Mouse (Mus musculus) heart, postnatal 4 days (tissue): Measurements from ENCODE around the gene Ddx31. TPM values are rescaled to one million over a fixed set of nuclear protein-coding genes. Genes with fewer than 3 reads are reported as not detected.

Experiments
- DNase-seq: peaks from one replicate; pipeline ENCODE4 v3.0.0; 2021
- total RNA-seq, 2 experiments: library from RNA; stranded (reverse); gene quantifications; 2 replicates each; pipeline ENCODE4 v1.2.3; 2021

Gene Ddx31
- 1 to 10 TPM; 5.5 to 6.1 TPM for total RNA-seq

GRCm38 (mm10) chr2:28840222-28840951 is at the start of gene Ddx31, which contains the start of gene Gtf3c4:
Gene Ddx31, plus strand, starts transcription at chr2:28840406.
Gene Gtf3c4, minus strand, starts transcription at chr2:28840360.
- DNase-seq, result peak; percentile 96

- peak; percentile 40 for DNase-seq
Observed at GRCm38 (mm10) chr2:28792931-28793610, 47.1 kb upstream of the Ddx31 start.

GRCm38 (mm10) chr2:28794623-28795022 is 45.6 kb upstream of the Ddx31 start:
- no peak for DNase-seq

GRCm38 (mm10) chr2:28796298-28796697 is 43.9 kb upstream of the Ddx31 start:
- no peak for DNase-seq

- DNase-seq, result no peak
Observed at GRCm38 (mm10) chr2:28797490-28798106, 42.6 kb upstream of the Ddx31 start.

- no peak for DNase-seq
Observed at GRCm38 (mm10) chr2:28798390-28798789, 41.8 kb upstream of the Ddx31 start.

- DNase-seq, result no peak
Observed at GRCm38 (mm10) chr2:28799575-28799974, 40.6 kb upstream of the Ddx31 start.

GRCm38 (mm10) chr2:28803406-28803805 is 36.8 kb upstream of the Ddx31 start:
- no peak for DNase-seq

- no peak for DNase-seq
Observed at GRCm38 (mm10) chr2:28808841-28809240, 31.4 kb upstream of the Ddx31 start.

- DNase-seq, result no peak
Observed at GRCm38 (mm10) chr2:28810260-28811013, 29.8 kb upstream of the Ddx31 start.

GRCm38 (mm10) chr2:28818866-28819265 is 21.3 kb upstream of the Ddx31 start:
- DNase-seq, result peak; percentile 15

GRCm38 (mm10) chr2:28829265-28829664 is 10.9 kb upstream of the Ddx31 start:
- peak; percentile 27 for DNase-seq

- DNase-seq, result peak; percentile 31
Observed at GRCm38 (mm10) chr2:28836181-28836940, 3.8 kb upstream of the Ddx31 start.

GRCm38 (mm10) chr2:28839501-28840221 is 545 bp upstream of the Ddx31 start:
- DNase-seq, result no peak

- no peak for DNase-seq
Observed at GRCm38 (mm10) chr2:28842042-28842441, 1.8 kb downstream of the Ddx31 start.

- DNase-seq, result no peak
Observed at GRCm38 (mm10) chr2:28848879-28849278, 8.7 kb downstream of the Ddx31 start.

GRCm38 (mm10) chr2:28852594-28852993 is 12.4 kb downstream of the Ddx31 start:
- no peak for DNase-seq

GRCm38 (mm10) chr2:28855773-28856172 is 15.6 kb downstream of the Ddx31 start:
- DNase-seq, result no peak

GRCm38 (mm10) chr2:28859303-28859702 is 19.1 kb downstream of the Ddx31 start:
- DNase-seq, result no peak

GRCm38 (mm10) chr2:28860678-28861423 is 20.6 kb downstream of the Ddx31 start:
- DNase-seq, result no peak
